Mouse (Mus musculus): ENCODE data around the gene Mup11. TPM values are rescaled to one million over a fixed set of nuclear protein-coding genes. Genes with fewer than 3 reads are reported as not detected.
"Not testable (repeated sequence)": the region's sequence is repeated elsewhere in the genome, so short reads cannot be mapped to it uniquely, and the experiment has no call there.

Mup11 gene
- total RNA-seq (2021), result not detected
- long read RNA-seq, experiment 1, result 0 reads
- long read RNA-seq, experiment 2, result 0 reads

DNA sequence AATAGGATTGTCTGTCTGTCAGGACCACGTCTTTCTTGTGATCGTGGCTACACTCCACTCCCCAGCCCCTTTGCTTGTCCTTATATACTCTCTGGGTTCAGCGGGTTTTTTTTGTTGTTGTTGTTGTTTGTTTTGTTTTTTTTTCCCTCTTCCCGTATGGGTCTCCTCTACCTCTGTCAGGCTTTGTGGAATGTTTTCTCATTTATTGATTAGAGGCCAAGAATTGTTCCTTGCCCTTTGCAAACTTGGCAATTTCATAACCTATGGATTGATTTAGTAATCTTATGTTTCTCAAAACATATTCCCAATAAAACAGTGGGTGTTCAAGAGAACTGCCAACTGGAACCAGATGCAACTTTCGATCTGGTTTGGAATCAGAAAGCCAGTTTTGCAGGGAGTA lies at the start of gene Mup11:
Gene Mup11 (minus strand): TSS at position 101 of the 400 bp plus-strand sequence.
- not testable (repeated sequence) for DNase-seq (ENCODE audit: low spot score in 2 of 2)

Other genes starting within 250 kb of the Mup11 start
- not detected for gene Mup9, start 240.5 kb downstream of the Mup11 start, total RNA-seq (2021)
- gene Mup1, start 160.5 kb downstream of the Mup11 start, total RNA-seq (2021), result not detected
- gene Mup10, start 80.2 kb downstream of the Mup11 start, total RNA-seq (2021), result not detected
- gene Mup12, start 78.9 kb upstream of the Mup11 start, total RNA-seq (2021), result not detected
- gene Mup22, start 159.1 kb upstream of the Mup11 start, total RNA-seq (2021), result not detected